In genomic region chr2:38395869-38396236, GRCm38 (mm10) we compare ENCODE assay signal across 26 mouse cellular contexts. TPM values are rescaled to one million over a fixed set of nuclear protein-coding genes. Genes with fewer than 3 reads are reported as not detected.
DNase-seq lines count a peak whose midpoint lies in the region; ATAC-seq and TF ChIP-seq lines count a peak whose summit lies in the region.
"Had no signal": no experiment of that assay in that cellular context is flagged by ENCODE, and none has a peak within 500 bp of the region (broad histone marks: within the 10 kb centered on the region; RNA-seq: fewer than 3 reads in every experiment).

No protein-coding gene starts in this region.

- intact Hi-C loops in gastrocnemius, adult 2 months (cut with DNase I) = no loop called here

- peaks cover 10% of the 10 kb centered on the region for H3K4me1 ChIP-seq in midbrain, embryonic 13.5 days (replicated peaks)
- 0 out of 2 replicates have a peak, but pooled peaks cover 3% of the 10 kb centered on the region for H3K4me1 ChIP-seq in midbrain, embryonic 15.5 days
- H3K4me1 ChIP-seq in limb, embryonic 15.5 days = no peaks in the 10 kb centered on the region
- no peaks in the 10 kb centered on the region for H3K4me1 ChIP-seq in liver, embryonic 12.5 days
- H3K4me1 ChIP-seq: liver, embryonic 13.5 days; megakaryocyte, embryonic 14.5 days; neural tube, embryonic 12.5 days had no signal

- peak; percentile 25 for ATAC-seq in midbrain, embryonic 13.5 days
- no peak; the same call in 1 of the 2 replicates for ATAC-seq in midbrain, embryonic 15.5 days (replicated peaks)
- ATAC-seq in limb, embryonic 15.5 days (ENCODE audit: insufficient number of reproducible peaks, low FRiP score, low TSS enrichment, low read depth) = peak; percentile 18; the same call in 1 of the 2 replicates
- no peak for ATAC-seq in liver, embryonic 12.5 days

- H3K27me3 ChIP-seq in midbrain, embryonic 13.5 days = no peaks in the 10 kb centered on the region
- no peaks in the 10 kb centered on the region for H3K27me3 ChIP-seq in midbrain, embryonic 15.5 days (replicated peaks)
- H3K27me3 ChIP-seq in limb, embryonic 15.5 days = 0 out of 2 replicates have a peak, but pooled peaks cover 3% of the 10 kb centered on the region
- H3K27me3 ChIP-seq in liver, embryonic 12.5 days (replicated peaks) = peaks cover 33% of the 10 kb centered on the region
- H3K27me3 ChIP-seq: neural tube, embryonic 12.5 days; Patski had no signal

- H3K36me3 ChIP-seq in midbrain, embryonic 13.5 days = no peaks in the 10 kb centered on the region
- no peaks in the 10 kb centered on the region for H3K36me3 ChIP-seq in midbrain, embryonic 15.5 days (replicated peaks)
- H3K36me3 ChIP-seq in limb, embryonic 15.5 days = no peaks in the 10 kb centered on the region
- no peaks in the 10 kb centered on the region for H3K36me3 ChIP-seq in liver, embryonic 12.5 days
- H3K36me3 ChIP-seq: heart, embryonic 15.5 days; liver, embryonic 13.5 days; neural tube, embryonic 12.5 days had no signal

- no peak overlapping the region for H3K4me3 ChIP-seq in gastrocnemius, adult 2 months
- H3K4me3 ChIP-seq in midbrain, embryonic 13.5 days (replicated peaks) = no peak overlapping the region
- no peak overlapping the region for H3K4me3 ChIP-seq in midbrain, embryonic 15.5 days
- no peak overlapping the region for H3K4me3 ChIP-seq in limb, embryonic 15.5 days
- H3K4me3 ChIP-seq in liver, embryonic 12.5 days = no peak overlapping the region
- H3K4me3 ChIP-seq: heart, embryonic 15.5 days; left cerebral cortex, adult 2 months; liver, embryonic 13.5 days; megakaryocyte, embryonic 14.5 days; neural tube, embryonic 12.5 days had no signal

- no peak for DNase-seq in gastrocnemius, adult 2 months
- DNase-seq in gastrocnemius, postnatal 10 days = no peak
- no peak for DNase-seq in natural killer cell, adult 2 months (ENCODE audit: low spot score in 2 of 2)
- DNase-seq: cerebellum, adult 11 months; cerebellum, adult 9-11 months; heart, postnatal 36 days; kidney, adult 2 months; liver, embryonic 13.5 days; lung, adult 2 months; spleen, adult 18-20 months had no signal

- H3K27ac ChIP-seq in gastrocnemius, adult 2 months = peak overlapping the region; percentile 72
- no peak overlapping the region for H3K27ac ChIP-seq in midbrain, embryonic 13.5 days
- no peak overlapping the region for H3K27ac ChIP-seq in midbrain, embryonic 15.5 days
- H3K27ac ChIP-seq in limb, embryonic 15.5 days = no peak overlapping the region
- no peak overlapping the region for H3K27ac ChIP-seq in liver, embryonic 12.5 days
- H3K27ac ChIP-seq: heart, embryonic 15.5 days; kidney, postnatal 0 days; left cerebral cortex, adult 2 months; liver, embryonic 13.5 days; neural tube, embryonic 12.5 days had no signal

- H3K9ac ChIP-seq in midbrain, embryonic 13.5 days (replicated peaks) = no peak overlapping the region
- H3K9ac ChIP-seq in midbrain, embryonic 15.5 days = no peak overlapping the region
- no peak overlapping the region for H3K9ac ChIP-seq in limb, embryonic 15.5 days
- H3K9ac ChIP-seq in liver, embryonic 12.5 days = no peak overlapping the region
- H3K9ac ChIP-seq: heart, embryonic 15.5 days; liver, embryonic 13.5 days; neural tube, embryonic 12.5 days had no signal

- H3K9me3 ChIP-seq in midbrain, embryonic 13.5 days = no peaks in the 10 kb centered on the region
- no peaks in the 10 kb centered on the region for H3K9me3 ChIP-seq in midbrain, embryonic 15.5 days
- H3K9me3 ChIP-seq in limb, embryonic 15.5 days = no peaks in the 10 kb centered on the region
- H3K9me3 ChIP-seq in liver, embryonic 12.5 days (replicated peaks) = no peaks in the 10 kb centered on the region
- H3K9me3 ChIP-seq: heart, embryonic 15.5 days; liver, embryonic 13.5 days; megakaryocyte, embryonic 14.5 days; neural tube, embryonic 12.5 days had no signal

- no peak overlapping the region for H3K4me2 ChIP-seq in midbrain, embryonic 13.5 days (replicated peaks)
- no peak overlapping the region for H3K4me2 ChIP-seq in midbrain, embryonic 15.5 days
- no peak overlapping the region for H3K4me2 ChIP-seq in limb, embryonic 15.5 days
- no peak overlapping the region for H3K4me2 ChIP-seq in liver, embryonic 12.5 days
- H3K4me2 ChIP-seq: heart, embryonic 15.5 days; liver, embryonic 13.5 days; neural tube, embryonic 12.5 days had no signal

- TF ChIP-seq CTCF in gastrocnemius, adult 2 months (IDR thresholded peaks at IDR 0.05) = no peak

RNA-seq across cellular contexts. Expression of gene Lhx2, which starts 56.8 kb away (rescaled TPM):
- under 1 TPM; 0.13 to 0.22 TPM for total RNA-seq in gastrocnemius, adult 2 months (2021)
- total RNA-seq in gastrocnemius, postnatal 10 days (2021) = 1 to 10 TPM in 1 of 2 experiments, under 1 TPM in 1; 0.59 to 1.2 TPM
- polyA plus RNA-seq in midbrain, embryonic 13.5 days (2015; fragmentation: Nextera tagmentation; extraction: Ambion mirVana) = 89.3 and 97.3 TPM in 2 replicates
- polyA plus RNA-seq in midbrain, embryonic 15.5 days (2015; fragmentation: Nextera tagmentation; extraction: Ambion mirVana) = 47.3 and 58.4 TPM in 2 replicates
- 5.1 and 8.5 TPM in 2 replicates for polyA plus RNA-seq in limb, embryonic 15.5 days (2015; fragmentation: Nextera tagmentation; extraction: Ambion mirVana)
- 8.2 and 8.6 TPM in 2 replicates for polyA plus RNA-seq in liver, embryonic 12.5 days (2016; fragmentation: Nextera tagmentation; extraction: Ambion mirVana)
- total RNA-seq: adrenal gland, adult 18-20 months; common myeloid progenitor, adult 5-6 weeks; gastrocnemius, adult 18-20 months; heart, postnatal 36 days had no signal
- polyA plus RNA-seq: intestine, embryonic 14.5 days; large intestine, adult 2 months; lung, adult 2 months; urinary bladder, adult 2 months had no signal

Comparison
In these comparisons a context has a peak if more than half of its experiments do, and no peak if none do; other contexts are left out.
1. ATAC-seq: peak in midbrain, embryonic 13.5 days (single experiment) and limb, embryonic 15.5 days (single experiment); none in midbrain, embryonic 15.5 days (single experiment) and liver, embryonic 12.5 days (single experiment).